Mouse (Mus musculus) cerebellum, adult (tissue): ENCODE measurements around the gene Calhm3.

ENCODE experiments used
- ATAC-seq: cut with Nextera tagmentation; 2 replicates; pipeline ENCODE4 v1.9.2; 2017; ENCODE audit warnings: mild to moderate bottlenecking, moderate library complexity, mixed read lengths; ENCODE audit not compliant: insufficient number of reproducible peaks, low FRiP score, low TSS enrichment

Calhm3 gene

DNA sequence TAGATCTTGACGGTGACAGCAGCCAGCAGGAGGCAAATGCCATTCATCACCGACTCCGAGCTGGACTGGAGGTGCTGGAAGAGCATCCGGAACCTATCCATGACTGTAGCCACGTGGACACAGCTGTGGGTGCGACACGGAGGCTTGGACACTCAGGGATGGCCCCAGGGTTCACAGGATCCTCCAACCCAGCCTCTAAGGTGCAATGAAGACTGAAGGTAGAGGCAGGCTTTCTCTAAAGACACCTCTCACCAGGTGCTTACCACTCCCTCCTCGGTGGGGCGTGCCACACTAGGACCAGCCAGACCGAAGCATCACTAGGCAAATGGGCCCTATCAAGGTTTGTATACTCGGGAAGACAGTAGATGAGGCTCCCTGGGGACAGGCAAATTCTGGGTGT lies at the start of gene Calhm3:
TSS of gene Calhm3 (minus strand) at position 101 of the 400 bp plus-strand sequence.
- ATAC-seq: no peak

DNA sequence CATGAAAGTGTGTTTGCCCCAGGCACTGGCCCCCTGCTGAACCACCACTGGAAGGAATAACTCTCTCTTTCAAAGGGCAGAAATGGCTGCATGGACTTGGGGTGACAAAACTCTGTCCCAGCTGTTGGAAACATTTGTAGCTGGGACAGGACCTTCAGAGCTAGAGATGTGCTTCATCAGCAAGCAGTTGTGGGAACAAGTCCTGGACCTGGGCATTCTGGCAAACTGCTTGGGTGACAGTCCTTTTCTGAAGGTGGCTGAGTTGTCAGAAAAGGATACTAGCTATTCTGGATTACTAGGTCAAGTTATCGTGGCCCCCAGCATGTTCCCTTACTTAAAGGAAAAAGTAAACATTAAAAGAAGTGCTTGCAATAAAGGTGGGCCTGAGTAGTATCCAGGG lies 48.6 kb upstream of the Calhm3 start:
- no peak for ATAC-seq

DNA sequence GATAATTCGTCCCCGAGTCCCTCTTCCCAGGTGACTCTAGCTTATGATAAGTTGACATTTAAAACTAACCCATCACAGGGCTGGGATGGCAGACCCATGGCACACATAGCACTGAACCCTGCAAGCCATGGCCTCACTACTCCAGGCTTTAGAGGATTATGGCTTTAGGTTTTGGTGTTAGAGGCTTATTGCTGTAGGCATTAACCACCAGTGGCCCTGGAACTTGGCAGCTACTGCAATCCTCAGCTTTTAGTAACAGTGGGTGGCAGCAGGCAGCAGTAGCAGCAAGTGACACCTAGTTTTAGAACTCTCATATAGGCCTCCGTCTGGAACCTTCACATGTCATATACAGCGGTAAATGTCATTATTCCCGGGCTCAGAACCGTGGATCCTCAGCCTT lies 47.1 kb upstream of the Calhm3 start:
- ATAC-seq: no peak

DNA sequence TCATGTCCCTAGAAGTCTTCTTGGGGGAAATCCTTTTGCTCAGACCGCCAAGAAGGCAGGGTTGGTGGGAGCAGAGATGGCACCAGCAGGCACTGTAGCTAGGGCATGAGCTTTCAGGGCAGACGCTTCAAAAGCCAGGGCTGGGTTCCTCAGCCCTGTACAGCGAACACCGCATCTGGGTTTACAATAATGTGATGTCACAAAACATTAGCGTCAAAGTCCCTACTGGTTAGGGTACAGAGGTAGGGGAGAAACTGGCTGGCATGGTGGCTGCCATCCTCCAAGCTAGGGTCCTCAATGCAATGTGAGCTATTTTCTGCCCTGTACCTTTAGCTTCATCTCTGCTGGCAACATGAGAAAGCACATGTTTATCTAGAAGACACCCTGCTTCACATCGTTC lies 45.5 kb upstream of the Calhm3 start:
- ATAC-seq: no peak

- ATAC-seq: no peak
Observed at GRCm38 (mm10) chr19:47202429-47202828, 44.9 kb upstream of the Calhm3 start.

- no peak for ATAC-seq
Observed at GRCm38 (mm10) chr19:47201972-47202371, 44.4 kb upstream of the Calhm3 start.

DNA sequence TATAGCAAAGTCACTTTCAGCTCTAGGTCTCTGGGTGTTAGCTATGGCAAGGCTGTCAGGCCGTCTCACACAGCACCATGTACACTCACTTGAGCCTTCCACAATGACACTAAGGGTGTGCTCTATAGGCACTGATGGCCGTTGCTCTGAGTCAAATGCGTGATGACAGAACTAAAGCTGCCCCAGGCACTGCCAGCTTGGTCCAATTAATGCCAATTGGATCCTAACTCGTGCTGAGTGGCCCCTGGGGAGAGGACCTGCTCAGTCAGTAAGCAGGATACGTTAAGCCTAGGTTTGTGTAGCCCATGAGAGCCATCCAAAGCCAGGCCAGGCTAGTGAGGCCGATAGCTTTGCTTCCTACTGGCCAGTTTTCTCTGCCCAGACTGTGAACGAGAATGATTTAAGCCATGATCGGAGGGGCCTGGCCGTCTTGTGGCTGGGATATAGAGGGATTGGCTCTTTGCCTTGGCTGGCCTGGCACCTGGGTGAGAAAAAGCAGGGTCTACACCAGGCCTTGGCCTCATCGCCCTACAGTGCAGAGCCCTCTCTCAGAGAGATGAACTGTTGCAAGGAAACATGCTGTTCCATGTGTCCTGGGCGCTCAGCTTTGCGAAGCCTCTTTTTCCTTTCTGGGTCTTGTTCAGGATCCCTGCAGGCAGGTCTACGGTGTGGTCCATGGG lies 41.2 kb upstream of the Calhm3 start:
- no peak for ATAC-seq

DNA sequence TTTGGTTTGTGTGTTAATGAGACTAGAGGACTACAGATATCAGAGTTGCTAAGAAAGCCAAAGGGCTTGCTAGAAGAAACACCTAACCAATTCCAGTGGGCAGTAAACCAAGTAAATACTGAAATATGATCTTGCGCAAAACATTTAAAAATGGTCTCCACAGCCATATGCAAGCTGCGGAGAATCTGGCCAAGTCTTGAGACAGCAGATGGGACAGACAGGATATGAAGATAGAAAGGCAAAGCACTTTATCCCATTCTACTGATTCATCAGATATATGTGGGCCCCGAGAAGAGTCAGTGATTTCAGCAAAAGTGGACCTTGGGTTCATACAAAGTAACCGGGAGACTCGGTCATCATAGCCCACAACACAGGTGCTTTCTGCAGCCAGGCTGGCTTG lies 34.6 kb upstream of the Calhm3 start:
- ATAC-seq: no peak; the same call in 1 of the 2 replicates

GRCm38 (mm10) chr19:47188515-47189128 lies 31.1 kb upstream of the Calhm3 start:
- peak; percentile 81 for ATAC-seq

DNA sequence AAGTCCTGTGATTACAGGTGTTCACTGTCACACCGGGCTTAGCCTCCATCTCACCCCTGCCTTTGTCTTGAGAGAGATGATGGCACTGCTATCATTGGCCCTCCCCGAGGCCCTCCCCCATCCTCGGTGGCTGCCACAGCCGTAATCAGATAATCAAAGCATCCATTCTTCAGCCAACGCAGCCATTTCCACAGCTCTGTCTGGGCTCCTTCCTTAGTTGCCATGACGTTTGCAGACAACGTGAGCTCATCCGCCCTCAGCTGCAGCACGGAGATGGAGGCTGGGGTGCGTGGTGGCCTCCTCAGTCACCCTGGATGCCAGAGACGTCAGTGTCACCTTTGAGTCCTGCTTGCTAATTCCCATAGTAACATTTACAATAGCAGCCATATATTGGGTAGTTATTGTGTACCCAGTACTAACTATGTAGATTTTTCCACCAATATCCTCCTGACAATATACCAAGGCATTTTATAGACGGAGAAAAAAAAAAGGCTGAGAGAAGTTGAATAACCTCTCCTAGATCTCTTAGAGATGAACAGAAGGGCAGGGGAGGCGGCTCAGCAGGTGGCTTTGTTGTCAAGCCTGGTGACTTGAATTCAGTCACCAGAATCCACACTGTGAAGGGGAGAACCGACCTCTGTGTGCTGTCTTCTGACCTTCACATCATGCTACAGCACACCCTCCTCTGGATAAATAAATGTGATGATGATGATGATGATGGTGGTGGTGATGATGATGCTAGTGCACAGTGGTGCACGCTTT lies 29.1 kb upstream of the Calhm3 start:
- ATAC-seq: no peak

GRCm38 (mm10) chr19:47184736-47185135 lies 27.2 kb upstream of the Calhm3 start:
- no peak for ATAC-seq

DNA sequence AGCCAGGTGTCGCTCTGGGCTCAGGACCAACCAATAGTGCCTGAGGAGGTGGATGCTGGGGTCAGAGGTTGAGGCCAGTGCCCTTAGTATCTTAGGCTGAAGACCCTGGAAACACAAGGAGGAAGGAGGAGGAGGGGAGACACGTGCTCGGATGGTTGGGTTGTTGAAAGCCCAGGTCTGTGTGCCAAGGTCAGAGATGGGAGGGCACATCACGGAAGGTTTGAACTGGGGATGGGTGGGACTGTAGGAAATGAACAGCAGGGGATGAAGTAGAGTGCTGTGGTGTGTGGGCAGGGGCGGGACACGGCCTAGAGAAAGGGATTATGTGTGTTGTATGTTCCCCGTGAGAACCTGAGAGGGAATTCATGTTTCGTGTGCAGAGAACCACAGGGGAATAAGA lies 26.7 kb upstream of the Calhm3 start:
- ATAC-seq: no peak

GRCm38 (mm10) chr19:47180011-47180410 lies 22.4 kb upstream of the Calhm3 start:
- no peak for ATAC-seq

- ATAC-seq: peak; percentile 32; the same call in 1 of the 2 replicates
Observed at GRCm38 (mm10) chr19:47179272-47179809, 21.8 kb upstream of the Calhm3 start.

DNA sequence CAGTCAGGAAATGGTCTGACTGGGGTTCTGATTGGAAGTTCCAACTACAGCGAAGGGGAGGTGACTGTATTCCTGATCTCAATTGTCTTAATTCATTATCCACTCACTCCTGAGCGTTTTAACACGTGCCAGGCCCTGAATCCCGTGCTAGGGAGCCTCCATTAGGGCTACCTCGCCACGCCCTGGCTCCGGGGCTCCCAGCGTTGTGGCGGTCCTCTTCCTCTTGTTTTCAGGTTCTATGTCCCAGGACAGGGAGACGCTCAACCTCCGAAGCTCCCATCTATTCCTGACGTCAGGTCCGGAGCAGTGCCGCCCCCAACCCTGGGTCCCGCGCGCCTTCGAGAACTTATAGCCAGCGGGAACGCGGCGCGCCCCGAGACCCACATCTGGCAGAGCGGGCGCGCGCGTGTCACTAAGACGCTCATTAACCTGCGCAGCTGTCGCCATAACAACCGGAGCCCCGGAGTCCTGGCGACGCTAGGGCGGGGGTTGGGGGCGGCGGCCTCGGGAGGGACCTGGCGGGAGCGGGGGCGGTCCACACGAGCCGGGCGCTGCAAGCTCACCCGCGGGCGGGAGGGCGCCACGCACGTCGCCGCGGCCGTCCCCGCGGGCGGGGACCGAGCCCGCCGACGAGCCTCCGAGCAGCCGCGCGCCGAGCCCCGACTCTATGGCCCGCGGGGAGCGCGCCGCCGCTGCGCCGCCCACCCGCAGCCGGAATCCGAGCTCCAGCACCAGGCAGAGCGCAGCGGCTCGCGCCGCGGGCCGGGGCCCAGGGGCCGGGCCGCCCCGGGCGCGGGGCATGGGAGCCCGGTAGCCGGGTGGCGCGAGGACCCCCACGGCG lies 21.1 kb upstream of the Calhm3 start, which contains the start of gene Neurl1a:
TSS of gene Neurl1a (plus strand) at position 390 of the 841 bp plus-strand sequence.
- ATAC-seq: peak; percentile 43

- 0 out of 2 replicates have a peak, but pooled peaks have one; percentile 19 for ATAC-seq
Observed at GRCm38 (mm10) chr19:47178001-47178400, 20.4 kb upstream of the Calhm3 start.

DNA sequence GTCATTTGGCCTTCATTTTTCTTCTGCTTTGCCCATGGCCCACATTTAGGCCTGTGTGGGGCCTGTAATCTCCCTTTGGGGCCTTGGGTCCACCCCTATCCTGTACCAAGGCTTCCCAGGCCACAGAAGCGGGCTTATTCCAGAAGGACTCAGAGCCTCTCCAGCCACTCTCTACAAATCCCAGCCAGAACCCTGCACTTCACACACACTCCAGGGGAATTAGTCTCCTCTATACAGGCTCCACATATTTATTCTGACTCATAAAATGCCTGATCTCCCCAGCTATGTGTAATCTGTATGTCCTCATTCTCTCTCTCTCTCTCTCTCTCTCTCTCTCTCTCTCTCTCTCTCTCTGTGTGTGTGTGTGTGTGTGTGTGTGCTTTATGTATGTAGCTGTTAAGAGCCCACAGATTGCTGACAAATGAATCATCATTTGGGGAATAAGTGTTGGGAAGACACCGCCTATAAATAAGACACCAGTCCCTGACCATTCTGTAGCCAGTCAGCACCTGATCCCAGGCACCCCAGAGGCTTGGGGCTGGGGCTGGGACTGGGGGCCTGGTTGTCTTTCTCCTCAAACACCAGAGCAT lies 19.4 kb upstream of the Calhm3 start:
- ATAC-seq: no peak

DNA sequence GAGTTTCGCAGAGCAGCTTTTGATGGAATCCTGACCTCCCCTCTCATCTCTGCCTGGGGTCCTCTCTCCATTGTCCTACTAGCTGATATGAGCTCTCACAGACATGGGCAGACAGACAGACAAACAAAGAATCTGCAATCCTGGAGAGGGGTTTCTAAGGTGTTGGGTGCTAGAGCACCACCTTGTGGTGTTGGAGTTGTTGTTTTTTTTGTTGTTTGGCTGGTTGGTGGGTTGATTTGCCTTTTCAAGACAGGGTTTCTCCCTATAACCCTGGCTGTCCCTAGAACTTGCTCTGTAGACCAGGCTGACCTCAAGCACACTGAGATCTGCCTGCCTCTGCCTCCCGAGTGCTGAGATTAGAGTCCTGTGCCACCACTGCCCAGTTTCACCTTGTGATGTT lies 17.9 kb upstream of the Calhm3 start:
- ATAC-seq: no peak

- ATAC-seq: no peak
Observed at GRCm38 (mm10) chr19:47174515-47174914, 17.0 kb upstream of the Calhm3 start.
